Mouse (Mus musculus) bone marrow macrophage, adult 2 months (primary cell): ENCODE results near the gene Ptges2.

Source experiments
- CTCF ChIP-seq: IDR thresholded peaks from 2 replicates; pipeline ENCODE4 v1.5.1; 2012; ENCODE audit warnings: low read depth, mild to moderate bottlenecking, low read length, moderate library complexity
- POLR2A ChIP-seq: IDR thresholded peaks from 2 replicates; pipeline ENCODE4 v1.6.1; 2012; ENCODE audit warnings: mild to moderate bottlenecking, low read depth, low read length, borderline replicate concordance

DNA sequence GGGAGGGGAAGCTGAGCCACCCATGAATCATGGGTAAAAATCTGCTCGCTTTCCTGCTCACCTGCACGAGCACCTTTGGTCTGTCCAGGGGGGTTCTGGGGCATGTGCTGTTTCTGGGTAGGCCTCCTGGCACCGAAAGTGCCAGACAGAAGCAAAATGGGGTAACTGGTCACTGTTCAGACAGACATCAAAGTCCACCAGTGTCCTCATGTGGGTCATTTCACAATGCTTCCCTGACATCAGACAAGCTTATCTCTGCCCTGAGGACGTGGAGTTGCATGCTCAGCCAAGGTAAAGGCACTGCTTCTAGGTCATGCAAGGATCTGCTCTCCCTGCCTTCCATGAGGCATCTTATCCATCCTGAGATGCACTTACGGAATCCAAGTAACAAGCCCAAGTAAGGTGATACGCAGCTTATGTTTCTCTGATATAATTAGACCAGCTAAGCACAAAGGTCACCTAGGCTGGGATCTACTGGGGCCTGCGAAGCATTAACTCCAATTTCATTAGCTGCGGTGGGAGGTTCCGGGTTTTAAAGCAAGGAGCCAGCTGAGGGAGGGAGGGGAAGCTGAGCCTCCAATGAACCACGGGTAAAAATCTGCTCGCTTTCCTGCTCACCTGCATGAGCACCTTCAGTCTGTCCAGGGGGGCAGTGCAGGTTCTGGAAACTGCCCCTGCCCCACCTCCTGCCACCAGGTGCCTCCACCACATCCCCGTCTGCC lies 22.9 kb downstream of the Ptges2 start:
- TF ChIP-seq POLR2A (no peak), CTCF (no peak)
